Mouse (Mus musculus) embryonic fibroblast, embryonic 13.5 days (primary cell): ENCODE results near the gene Anp32a.

Experiments
- CTCF ChIP-seq: IDR thresholded peaks from 2 replicates; pipeline ENCODE4 v1.5.1; 2011; ENCODE audit warnings: mild to moderate bottlenecking, control low read depth, low read length, moderate library complexity, borderline replicate concordance; ENCODE audit not compliant: insufficient read depth
- POLR2A ChIP-seq: IDR thresholded peaks from 2 replicates; pipeline ENCODE4 v1.6.1; 2011; ENCODE audit warnings: low read depth, mild to moderate bottlenecking, control low read depth, low read length, moderate library complexity

DNA sequence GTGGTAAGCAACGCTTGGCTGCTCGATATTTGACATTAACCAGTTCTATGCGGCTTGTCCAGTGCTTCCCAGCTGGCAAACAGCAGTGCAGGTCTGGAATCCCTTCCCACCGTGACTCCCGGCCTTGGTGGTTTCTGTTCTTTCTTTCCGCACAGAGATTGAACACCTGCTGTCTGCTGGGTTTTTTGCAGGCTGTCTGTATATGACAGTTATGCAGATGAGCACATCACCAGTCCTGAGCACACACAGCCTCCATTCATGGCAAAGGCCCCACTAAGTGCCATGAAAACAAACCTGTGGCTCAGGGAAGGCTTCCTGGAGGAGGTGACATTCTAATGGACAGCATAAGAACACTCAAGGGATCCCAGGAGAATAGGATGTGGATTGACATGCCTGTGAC lies 14.7 kb downstream of the Anp32a start:
- TF ChIP-seq CTCF (no peak), POLR2A (no peak)
